Mouse (Mus musculus) limb, embryonic 14.5 days (tissue): ENCODE data around the gene Ldhc. TPM values are rescaled to one million over a fixed set of nuclear protein-coding genes. Genes with fewer than 3 reads are reported as not detected.
A peak's percentile ranks its signal among the peaks of the same experiment; 100 is the strongest.

ENCODE experiments used
- ATAC-seq: fragments of 200-750 bp; cut with Nextera tagmentation; 2 replicates; pipeline ENCODE4 v1.8.0; 2017; ENCODE audit warnings: low read depth, moderate number of reproducible peaks, moderate TSS enrichment; ENCODE audit not compliant: low FRiP score
- DNase-seq: peaks from one replicate; pipeline ENCODE4 v3.0.0-alpha.2; 2015; ENCODE audit warnings: low spot score
- H3K27ac ChIP-seq: fragments of 300-500 bp; sonication (generic); replicated peaks from 2 replicates; pipeline ENCODE4 v1.5.1; 2014; ENCODE audit warnings: low read depth, mild to moderate bottlenecking, low read length, moderate library complexity, mixed read lengths
- H3K27me3 ChIP-seq: fragments of 300-500 bp; sonication (generic); 2 replicates; pipeline ENCODE4 v1.6.1; 2014; ENCODE audit warnings: low read length, mixed read lengths; ENCODE audit not compliant: control insufficient read depth, insufficient read depth
- H3K36me3 ChIP-seq: fragments of 300-500 bp; sonication (generic); 2 replicates; pipeline ENCODE4 v1.6.1; 2014; ENCODE audit warnings: mild to moderate bottlenecking, low read length, moderate library complexity, mixed read lengths; ENCODE audit not compliant: control insufficient read depth, insufficient read depth
- H3K4me1 ChIP-seq: fragments of 300-500 bp; sonication (generic); 2 replicates; pipeline ENCODE4 v1.6.1; 2014; ENCODE audit warnings: antibody characterized with exemption, low read length, mixed read lengths; ENCODE audit not compliant: control insufficient read depth, insufficient read depth
- H3K4me2 ChIP-seq: fragments of 300-500 bp; sonication (generic); replicated peaks from 2 replicates; pipeline ENCODE4 v1.6.1; 2014; ENCODE audit warnings: low read depth, mild to moderate bottlenecking, low read length, moderate library complexity; ENCODE audit not compliant: severe bottlenecking
- H3K4me3 ChIP-seq: fragments of 300-500 bp; sonication (generic); replicated peaks from 2 replicates; pipeline ENCODE4 v1.5.1; 2014; ENCODE audit warnings: low read length
- H3K9ac ChIP-seq: fragments of 300-500 bp; sonication (generic); 2 replicates; pipeline ENCODE4 v1.6.1; 2014; ENCODE audit warnings: mild to moderate bottlenecking, low read depth, low read length, moderate library complexity; ENCODE audit not compliant: severe bottlenecking
- H3K9me3 ChIP-seq: fragments of 300-500 bp; sonication (generic); 2 replicates; pipeline ENCODE4 v1.6.1; 2016; ENCODE audit warnings: low read length; ENCODE audit not compliant: control insufficient read depth
- POLR2A ChIP-seq: fragments of 200-500 bp; IDR thresholded peaks from 2 replicates; pipeline ENCODE4 v1.8.0; 2012; ENCODE audit warnings: inconsistent platforms, mild to moderate bottlenecking, moderate library complexity, borderline replicate concordance; ENCODE audit not compliant: insufficient read depth, insufficient read length; ENCODE audit errors: extremely low read depth
- WGBS: fragments of 180-500 bp; shearing (Covaris S2); extraction: QIAGEN DNeasy Blood & Tissue Kit; methylation state at CpG from one replicate; pipeline ENCODE4 v1.1.7; 2014; 5-methylcytosine and 5-hydroxymethylcytosine counted together
- polyA plus RNA-seq, 2 experiments: library from polyadenylated mRNA; depleted of rRNA in 1 of 2; stranded (reverse) in 1 of 2; unstranded in 1 of 2; fragments of >200 nt; fragmentation: Nextera tagmentation in 1 of 2; extraction: Ambion mirVana in 1 of 2; gene quantifications; 2 replicates each; pipeline versions ENCODE4 v1.2.1 to v1.2.3; 2012 to 2014

The Ldhc gene
- polyA plus RNA-seq, 2 experiments, result not detected

DNA sequence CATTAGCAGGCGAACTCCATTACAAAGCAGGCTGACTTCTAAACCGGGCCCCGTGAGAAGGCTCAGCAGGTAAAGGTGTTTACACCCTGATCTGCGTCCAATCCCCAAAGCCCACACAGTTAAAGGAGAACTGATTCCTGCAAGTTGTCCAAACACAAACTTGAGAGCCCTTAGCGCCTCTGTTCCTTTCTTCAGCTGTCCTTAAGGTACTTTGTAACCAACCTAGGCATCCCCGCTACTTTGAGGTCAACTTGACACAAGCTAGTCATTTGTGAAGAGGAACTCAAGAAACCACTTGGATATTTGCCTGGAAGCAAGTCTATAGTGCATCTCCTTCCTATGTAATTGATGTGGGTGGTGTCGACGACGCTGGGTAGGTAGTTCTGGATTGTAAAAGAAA is 3.6 kb upstream of the Ldhc start:
- DNase-seq (no peak), ATAC-seq (no peak)
- no peak for TF ChIP-seq POLR2A
- Histone ChIP-seq H3K9me3 (no peaks in the 10 kb centered on the region), H3K36me3 (peaks cover 36% of the 10 kb centered on the region), H3K4me1 (no peaks in the 10 kb centered on the region), H3K27ac (no peak overlapping the region), H3K4me2 (no peak overlapping the region), H3K9ac (no peak overlapping the region), H3K27me3 (no peaks in the 10 kb centered on the region), H3K4me3 (no peak overlapping the region)
- WGBS, result 71% methylated on average over 9 of the region's 9 CpGs

DNA sequence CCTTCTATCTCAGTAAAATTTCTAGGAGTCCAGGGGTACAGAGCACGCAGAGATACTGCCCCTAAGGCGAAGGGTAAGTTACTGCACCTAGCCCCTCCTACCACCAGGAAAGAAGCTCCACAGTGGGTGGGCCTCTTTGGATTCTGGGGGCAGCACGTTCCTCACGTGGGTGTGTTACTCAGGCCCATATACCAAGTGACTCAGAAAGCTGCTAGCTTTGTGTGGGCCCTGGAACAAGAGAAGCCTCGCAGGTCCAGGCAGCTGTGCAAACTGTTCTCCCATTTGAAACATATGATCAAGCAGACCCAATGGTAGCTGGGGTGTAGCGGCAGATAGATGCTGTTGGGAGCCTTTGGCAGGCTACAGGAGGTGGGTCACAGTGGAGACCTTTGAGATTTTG is 2.0 kb upstream of the Ldhc start:
- DNase-seq, result no peak

GRCm38 (mm10) chr7:46871988-46872387 is 11.0 kb downstream of the Ldhc start:
- no peak overlapping the region for H3K4me2 ChIP-seq
- H3K27me3 ChIP-seq, result no peaks in the 10 kb centered on the region
- H3K9ac ChIP-seq, result no peak overlapping the region
- 73% methylated on average over 4 of the region's 4 CpGs for WGBS
- no peaks in the 10 kb centered on the region for H3K36me3 ChIP-seq
- H3K9me3 ChIP-seq, result no peaks in the 10 kb centered on the region
- no peaks in the 10 kb centered on the region for H3K4me1 ChIP-seq
- DNase-seq (no peak), ATAC-seq (no peak)
- no peak for TF ChIP-seq POLR2A
- H3K27ac ChIP-seq, result no peak overlapping the region
- H3K4me3 ChIP-seq, result no peak overlapping the region

More for the DNA sequence above, 2.0 kb upstream of the Ldhc start:
- WGBS, result 54% methylated on average over 6 of the region's 6 CpGs
- Histone ChIP-seq H3K9ac (no peak overlapping the region), H3K4me2 (no peak overlapping the region), H3K9me3 (no peaks in the 10 kb centered on the region), H3K36me3 (peaks cover 20% of the 10 kb centered on the region), H3K27me3 (no peaks in the 10 kb centered on the region), H3K4me1 (no peaks in the 10 kb centered on the region), H3K27ac (no peak overlapping the region), H3K4me3 (no peak overlapping the region)
- no peak for ATAC-seq
- no peak for TF ChIP-seq POLR2A

- H3K4me3 ChIP-seq, result no peak overlapping the region
- no peaks in the 10 kb centered on the region for H3K36me3 ChIP-seq
- no peaks in the 10 kb centered on the region for H3K9me3 ChIP-seq
- WGBS, result 59% methylated on average over 4 of the region's 4 CpGs
- no peak overlapping the region for H3K4me2 ChIP-seq
- H3K9ac ChIP-seq, result no peak overlapping the region
- H3K4me1 ChIP-seq, result no peaks in the 10 kb centered on the region
- H3K27me3 ChIP-seq, result no peaks in the 10 kb centered on the region
- DNase-seq (no peak), ATAC-seq (no peak)
- no peak overlapping the region for H3K27ac ChIP-seq
- no peak for TF ChIP-seq POLR2A
These were observed 15.8 kb downstream of the Ldhc start for GRCm38 (mm10) chr7:46876841-46877240.

DNA sequence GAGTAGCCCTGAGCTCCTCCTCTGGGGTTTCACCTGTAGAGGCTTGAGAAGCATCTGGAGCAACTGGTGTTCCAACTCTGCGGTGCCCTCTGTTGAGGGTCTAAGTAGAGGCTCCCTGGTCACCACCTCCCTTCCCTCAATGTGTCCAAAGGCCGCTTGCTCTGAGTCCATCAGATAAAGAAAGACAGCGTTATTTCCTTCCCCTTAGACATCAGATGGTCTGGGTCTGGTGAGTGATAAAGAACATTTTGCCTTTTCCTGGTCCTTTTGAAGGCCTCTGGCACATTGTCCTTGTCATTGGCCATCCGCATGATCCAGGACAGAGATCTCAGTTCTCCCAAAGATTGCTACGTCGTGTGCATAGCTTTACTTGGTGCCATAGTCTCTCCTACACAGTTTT is 16.3 kb downstream of the Ldhc start:
- H3K4me3 ChIP-seq, result no peak overlapping the region
- H3K4me1 ChIP-seq, result no peaks in the 10 kb centered on the region
- DNase-seq (no peak), ATAC-seq (no peak)
- H3K9me3 ChIP-seq, result no peaks in the 10 kb centered on the region
- H3K9ac ChIP-seq, result no peak overlapping the region
- no peak overlapping the region for H3K27ac ChIP-seq
- WGBS, result 85% methylated on average over 6 of the region's 6 CpGs
- no peaks in the 10 kb centered on the region for H3K27me3 ChIP-seq
- no peak for TF ChIP-seq POLR2A
- H3K36me3 ChIP-seq, result no peaks in the 10 kb centered on the region
- no peak overlapping the region for H3K4me2 ChIP-seq

DNA sequence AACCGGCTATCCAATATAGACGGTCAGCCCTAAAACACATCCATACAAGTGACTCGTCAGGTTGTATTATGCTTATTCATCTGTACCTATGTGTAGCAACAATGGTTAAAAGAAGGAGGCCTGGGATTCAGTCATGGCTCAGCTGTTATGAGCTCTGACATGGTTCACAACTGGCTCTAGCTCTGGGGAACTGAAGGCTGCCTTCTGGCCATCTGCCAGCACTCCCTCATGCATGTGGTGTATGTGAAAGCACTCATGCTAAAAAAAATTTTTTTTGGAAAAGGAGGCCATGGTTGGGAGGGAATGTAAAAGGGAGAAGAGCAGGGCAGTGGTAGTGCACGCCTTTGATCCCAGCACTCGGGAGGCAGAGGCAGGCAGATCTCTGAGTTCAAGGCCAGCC is 18.8 kb downstream of the Ldhc start:
- Histone ChIP-seq H3K9ac (no peak overlapping the region), H3K9me3 (no peaks in the 10 kb centered on the region), H3K4me2 (no peak overlapping the region), H3K27ac (no peak overlapping the region), H3K4me1 (no peaks in the 10 kb centered on the region), H3K27me3 (no peaks in the 10 kb centered on the region), H3K36me3 (peaks cover 1% of the 10 kb centered on the region; the same call in 1 of the 2 replicates), H3K4me3 (no peak overlapping the region)
- TF ChIP-seq POLR2A, result no peak
- DNase-seq, result peak; percentile 34
- WGBS, result 89% methylated on average over 5 of the region's 5 CpGs
- no peak for ATAC-seq
